Mouse (Mus musculus) MEL (cell line): ENCODE results near the gene Acsbg1.

Experiments used
- CTCF ChIP-seq, 3 experiments: IDR thresholded peaks in 2 of 3; conservative IDR thresholded peaks in 1 of 3; 2 replicates each; pipeline ENCODE4 v1.5.1; 2011 to 2012; ENCODE audit warnings: low read length in 3 of 3, low read depth in 2 of 3, mild to moderate bottlenecking in 2 of 3, improper control_type of control experiment in 1 of 3, inconsistent platforms in 1 of 3, mixed read lengths in 1 of 3, moderate library complexity in 1 of 3; ENCODE audit not compliant: control insufficient read depth in 1 of 3, insufficient read depth in 1 of 3, poor library complexity in 1 of 3, severe bottlenecking in 1 of 3
- ELF1 ChIP-seq: IDR thresholded peaks from 2 replicates; pipeline ENCODE4 v1.6.1; 2014; ENCODE audit warnings: low read depth, mild to moderate bottlenecking, inconsistent platforms, low read length, improper control_type of control experiment, moderate library complexity
- NELFE ChIP-seq: IDR thresholded peaks from 2 replicates; pipeline ENCODE4 v1.6.1; 2011; ENCODE audit warnings: low read depth, low read length, improper control_type of control experiment
- SMC3 ChIP-seq: IDR thresholded peaks from 2 replicates; pipeline ENCODE4 v1.6.1; 2011; ENCODE audit warnings: low read depth, low read length, improper control_type of control experiment

GRCm38 (mm10) chr9:54585839-54586198 is 75.9 kb downstream of the Acsbg1 start:
- TF ChIP-seq CTCF (IDR thresholded peaks at IDR 0.05 in 2 of 3, conservative IDR thresholded peaks at IDR 0.05 in 1 of 3; ENCODE audit: control insufficient read depth in 1 of 3, insufficient read depth in 1 of 3, low read depth in 2 of 3, low read length in 3 of 3, poor library complexity in 1 of 3, severe bottlenecking in 1 of 3) (no peak), ELF1 (no peak), SMC3 (no peak), NELFE (no peak)
